ENCODE assay signal across 7 mouse cellular contexts in genomic region chr14:24311110-24311509, GRCm38 (mm10). TPM values are rescaled to one million over a fixed set of nuclear protein-coding genes. Genes with fewer than 3 reads are reported as not detected.
DNase-seq lines count a peak whose midpoint lies in the region.

No protein-coding gene starts in this region.

- DNase-seq in 3T3-L1 (ENCODE audit: low read depth, low spot score), result peak; percentile 76
- peak; percentile 21 for DNase-seq in CD4-positive helper T cell, adult 2 months (ENCODE audit: low read depth, low spot score)
- peak; percentile 22 for DNase-seq in c-Kit-negative CD71-positive TER-119-positive erythroid progenitor cells, embryonic 14.5 days (ENCODE audit: low read depth, low spot score)
- peak; percentile 31 to 90 for DNase-seq in frontal cortex, adult 2 months (ENCODE audit: extremely low spot score in 1 of 2, low spot score in 1 of 2)
- peak; percentile 55 to 86 for DNase-seq in layer of hippocampus, adult 18-20 months (ENCODE audit: low spot score in 2 of 2)
- DNase-seq in lung, postnatal 10 days, result peak; percentile 58
- DNase-seq in spleen, postnatal 36 days (ENCODE audit: low spot score in 2 of 2), result peak; percentile 14 to 18

RNA-seq across cellular contexts. Expression of gene E330034G19Rik, which starts 18.1 kb away (rescaled TPM):
- polyA plus RNA-seq in frontal cortex, adult 2 months (2012; rRNA removed), result 0.08 and 0.11 TPM in 2 replicates
- not detected for total RNA-seq in layer of hippocampus, adult 18-20 months (2021)

Comparison
In these comparisons a context has a peak if more than half of its experiments do, and no peak if none do; other contexts are left out.
1. Peak in every context shown above with its lines: DNase-seq.
2. DNase-seq: peak in every context shown above with its lines; median percentile 76 in 3T3-L1; 70 in layer of hippocampus, adult 18-20 months; 60 in frontal cortex, adult 2 months; 58 in lung, postnatal 10 days; 22 in c-Kit-negative CD71-positive TER-119-positive erythroid progenitor cells, embryonic 14.5 days; 21 in CD4-positive helper T cell, adult 2 months; 16 in spleen, postnatal 36 days.